Mouse (Mus musculus): ENCODE results near the gene Blnk.

- no peak for TF ChIP-seq CTCF (IDR thresholded peaks at IDR 0.05; ENCODE audit: low read depth)
- no peak for TF ChIP-seq EP300 (optimal IDR thresholded peaks at IDR 0.05)
These were observed 36.7 kb upstream of the Blnk start for GRCm38 (mm10) chr19:41031009-41031408.
